Mouse (Mus musculus): ENCODE results near the gene Itch. TPM values are rescaled to one million over a fixed set of nuclear protein-coding genes. Genes with fewer than 3 reads are reported as not detected.

Itch gene
- polyA plus RNA-seq, 2 experiments, result 30.2 to 49.8 TPM

GRCm38 (mm10) chr2:155207419-155207818 lies 74.1 kb downstream of the Itch start:
- peaks cover 83% of the 10 kb centered on the region for H3K36me3 ChIP-seq (ENCODE audit: control insufficient read depth, insufficient read depth, low read length)
- 78% methylated on average over 2 of the region's 2 CpGs for WGBS
- DNase-seq (ENCODE audit: low spot score), result no peak

GRCm38 (mm10) chr2:155223145-155223544 lies 89.8 kb downstream of the Itch start:
- H3K36me3 ChIP-seq (ENCODE audit: control insufficient read depth, insufficient read depth, low read length), result peaks cover 90% of the 10 kb centered on the region
- no peak for ATAC-seq (ENCODE audit: low FRiP score, low read depth)

More at GRCm38 (mm10) chr2:155207419-155207818, 74.1 kb downstream of the Itch start:
- no peaks in the 10 kb centered on the region for H3K27me3 ChIP-seq (ENCODE audit: control insufficient read depth, insufficient read depth, low read length)
- ATAC-seq (ENCODE audit: low FRiP score, low read depth), result no peak
- TF ChIP-seq POLR2A (IDR thresholded peaks at IDR 0.05; ENCODE audit: borderline replicate concordance, extremely low read depth, insufficient read depth, insufficient read length), result no peak
- H3K27ac ChIP-seq (replicated peaks; ENCODE audit: low read depth, low read length), result no peak overlapping the region
- no peak overlapping the region for H3K9ac ChIP-seq (ENCODE audit: low read depth, low read length, severe bottlenecking)
- no peaks in the 10 kb centered on the region for H3K9me3 ChIP-seq (ENCODE audit: control insufficient read depth, low read length)
- H3K4me3 ChIP-seq (replicated peaks; ENCODE audit: low read length), result no peak overlapping the region
- no peaks in the 10 kb centered on the region for H3K4me1 ChIP-seq (ENCODE audit: control insufficient read depth, insufficient read depth, low read length)
- H3K4me2 ChIP-seq (replicated peaks; ENCODE audit: low read depth, low read length, severe bottlenecking), result no peak overlapping the region

GRCm38 (mm10) chr2:155224721-155225120 lies 91.4 kb downstream of the Itch start:
- Histone ChIP-seq H3K36me3 (ENCODE audit: control insufficient read depth, insufficient read depth, low read length) (peaks cover 81% of the 10 kb centered on the region), H3K4me1 (ENCODE audit: control insufficient read depth, insufficient read depth, low read length) (no peaks in the 10 kb centered on the region), H3K9me3 (ENCODE audit: control insufficient read depth, low read length) (no peaks in the 10 kb centered on the region), H3K9ac (ENCODE audit: low read depth, low read length, severe bottlenecking) (no peak overlapping the region), H3K27ac (replicated peaks; ENCODE audit: low read depth, low read length) (no peak overlapping the region), H3K27me3 (ENCODE audit: control insufficient read depth, insufficient read depth, low read length) (no peaks in the 10 kb centered on the region), H3K4me3 (replicated peaks; ENCODE audit: low read length) (no peak overlapping the region), H3K4me2 (replicated peaks; ENCODE audit: low read depth, low read length, severe bottlenecking) (no peak overlapping the region)
- no peak for DNase-seq (ENCODE audit: low spot score)
- WGBS, result 90% methylated on average over 7 of the region's 7 CpGs
- no peak for TF ChIP-seq POLR2A (IDR thresholded peaks at IDR 0.05; ENCODE audit: borderline replicate concordance, extremely low read depth, insufficient read depth, insufficient read length)
- no peak for ATAC-seq (ENCODE audit: low FRiP score, low read depth)

More at GRCm38 (mm10) chr2:155223145-155223544, 89.8 kb downstream of the Itch start:
- Histone ChIP-seq H3K27ac (replicated peaks; ENCODE audit: low read depth, low read length) (no peak overlapping the region), H3K4me1 (ENCODE audit: control insufficient read depth, insufficient read depth, low read length) (no peaks in the 10 kb centered on the region), H3K27me3 (ENCODE audit: control insufficient read depth, insufficient read depth, low read length) (no peaks in the 10 kb centered on the region), H3K9me3 (ENCODE audit: control insufficient read depth, low read length) (no peaks in the 10 kb centered on the region), H3K4me2 (replicated peaks; ENCODE audit: low read depth, low read length, severe bottlenecking) (no peak overlapping the region), H3K9ac (ENCODE audit: low read depth, low read length, severe bottlenecking) (no peak overlapping the region), H3K4me3 (replicated peaks; ENCODE audit: low read length) (no peak overlapping the region)
- no peak for DNase-seq (ENCODE audit: low spot score)
- 89% methylated on average over 2 of the region's 2 CpGs for WGBS
- no peak for TF ChIP-seq POLR2A (IDR thresholded peaks at IDR 0.05; ENCODE audit: borderline replicate concordance, extremely low read depth, insufficient read depth, insufficient read length)

GRCm38 (mm10) chr2:155235746-155236361 lies 102.5 kb downstream of the Itch start:
- no peaks in the 10 kb centered on the region for H3K9me3 ChIP-seq (ENCODE audit: control insufficient read depth, low read length)
- H3K4me2 ChIP-seq (replicated peaks; ENCODE audit: low read depth, low read length, severe bottlenecking), result peak overlapping the region; percentile 69
- H3K27me3 ChIP-seq (ENCODE audit: control insufficient read depth, insufficient read depth, low read length), result no peaks in the 10 kb centered on the region
- H3K4me1 ChIP-seq (ENCODE audit: control insufficient read depth, insufficient read depth, low read length), result peaks cover 19% of the 10 kb centered on the region
- H3K36me3 ChIP-seq (ENCODE audit: control insufficient read depth, insufficient read depth, low read length), result peaks cover 6% of the 10 kb centered on the region; the same call in 1 of the 2 replicates
- peak; percentile 90 for ATAC-seq (ENCODE audit: low FRiP score, low read depth)
- peak overlapping the region; percentile 73 for H3K4me3 ChIP-seq (replicated peaks; ENCODE audit: low read length)
- no peak for DNase-seq (ENCODE audit: low spot score)
- H3K27ac ChIP-seq (replicated peaks; ENCODE audit: low read depth, low read length), result peak overlapping the region; percentile 87
- H3K9ac ChIP-seq (ENCODE audit: low read depth, low read length, severe bottlenecking), result peak overlapping the region; percentile 88
- WGBS, result 6% methylated on average over 13 of the region's 13 CpGs
- no peak for TF ChIP-seq POLR2A (IDR thresholded peaks at IDR 0.05; ENCODE audit: borderline replicate concordance, extremely low read depth, insufficient read depth, insufficient read length)

GRCm38 (mm10) chr2:155236362-155236992 lies 103.2 kb downstream of the Itch start, which contains the start of gene Dynlrb1:
Gene Dynlrb1 (plus strand): TSS chr2:155236533.
- under 1% methylated on average over 47 of the region's 50 CpGs for WGBS
- ATAC-seq (ENCODE audit: low FRiP score, low read depth), result peak; percentile 98

More at GRCm38 (mm10) chr2:155236362-155236992, 103.2 kb downstream of the Itch start, which contains the start of gene Dynlrb1:
- peak within 1 kb of the TSS; percentile 73 for H3K4me3 ChIP-seq (replicated peaks; ENCODE audit: low read length)
- DNase-seq (ENCODE audit: low spot score), result peak; percentile 95
- H3K27ac ChIP-seq (replicated peaks; ENCODE audit: low read depth, low read length), result peak within 1 kb of the TSS; percentile 87
- H3K9me3 ChIP-seq (ENCODE audit: control insufficient read depth, low read length), result no peaks in the 10 kb centered on the region
- no peaks in the 10 kb centered on the region for H3K27me3 ChIP-seq (ENCODE audit: control insufficient read depth, insufficient read depth, low read length)
- H3K36me3 ChIP-seq (ENCODE audit: control insufficient read depth, insufficient read depth, low read length), result peaks cover 6% of the 10 kb centered on the region; the same call in 1 of the 2 replicates
- peak; percentile 73; the same call in 1 of the 2 replicates for TF ChIP-seq POLR2A (IDR thresholded peaks at IDR 0.05; ENCODE audit: borderline replicate concordance, extremely low read depth, insufficient read depth, insufficient read length)
- peaks cover 19% of the 10 kb centered on the region for H3K4me1 ChIP-seq (ENCODE audit: control insufficient read depth, insufficient read depth, low read length)
- H3K9ac ChIP-seq (ENCODE audit: low read depth, low read length, severe bottlenecking), result peak within 1 kb of the TSS; percentile 88
- peak within 1 kb of the TSS; percentile 78 for H3K4me2 ChIP-seq (replicated peaks; ENCODE audit: low read depth, low read length, severe bottlenecking)
